Mouse (Mus musculus) embryonic facial prominence, embryonic 14.5 days (tissue): Measurements from ENCODE around the gene Chst13. TPM values are rescaled to one million over a fixed set of nuclear protein-coding genes. Genes with fewer than 3 reads are reported as not detected.

Source experiments
- ATAC-seq: fragments of 200-750 bp; cut with Nextera tagmentation; 2 replicates; pipeline ENCODE4 v1.8.0; 2017; ENCODE audit warnings: low read depth, moderate number of reproducible peaks, moderate TSS enrichment
- DNase-seq: peaks from one replicate; pipeline ENCODE4 v3.0.0-alpha.2; 2015; ENCODE audit warnings: low spot score
- H3K27ac ChIP-seq: fragments of 300-500 bp; sonication (generic); replicated peaks from 2 replicates; pipeline ENCODE4 v1.5.1; 2014; ENCODE audit warnings: low read depth, mild to moderate bottlenecking, low read length, moderate library complexity
- H3K27me3 ChIP-seq: fragments of 300-500 bp; sonication (generic); replicated peaks from 2 replicates; pipeline ENCODE4 v1.6.1; 2014; ENCODE audit warnings: low read length; ENCODE audit not compliant: control insufficient read depth, insufficient read depth
- H3K36me3 ChIP-seq: fragments of 300-500 bp; sonication (generic); 2 replicates; pipeline ENCODE4 v1.6.1; 2014; ENCODE audit warnings: low read length, mixed read lengths; ENCODE audit not compliant: control insufficient read depth, insufficient read depth
- H3K4me1 ChIP-seq: fragments of 300-500 bp; sonication (generic); 2 replicates; pipeline ENCODE4 v1.6.1; 2014; ENCODE audit warnings: antibody characterized with exemption, low read length; ENCODE audit not compliant: control insufficient read depth, insufficient read depth
- H3K4me2 ChIP-seq: fragments of 300-500 bp; sonication (generic); 2 replicates; pipeline ENCODE4 v1.6.1; 2014; ENCODE audit warnings: low read depth, mild to moderate bottlenecking, low read length, moderate library complexity, mixed read lengths
- H3K4me3 ChIP-seq: fragments of 300-500 bp; sonication (generic); 2 replicates; pipeline ENCODE4 v1.5.1; 2014; ENCODE audit warnings: low read depth, mild to moderate bottlenecking, low read length
- H3K9ac ChIP-seq: fragments of 300-500 bp; sonication (generic); 2 replicates; pipeline ENCODE4 v1.6.1; 2014; ENCODE audit warnings: low read depth, mild to moderate bottlenecking, low read length, moderate library complexity, mixed read lengths
- H3K9me3 ChIP-seq: fragments of 300-500 bp; sonication (generic); 2 replicates; pipeline ENCODE4 v1.6.1; 2016; ENCODE audit warnings: low read length; ENCODE audit not compliant: control insufficient read depth
- WGBS: fragments of 180-500 bp; shearing (Covaris S2); extraction: QIAGEN DNeasy Blood & Tissue Kit; methylation state at CpG from one replicate; pipeline ENCODE4 v1.1.7; 2014; 5-methylcytosine and 5-hydroxymethylcytosine counted together
- polyA plus RNA-seq: library from polyadenylated mRNA; unstranded; fragments of >200 nt; fragmentation: Nextera tagmentation; extraction: Ambion mirVana; gene quantifications from 2 replicates; pipeline ENCODE4 v1.2.1, GENCODE M21; 2014

Gene Chst13
- polyA plus RNA-seq, 1 experiment from 2014 or later, result 6.4 TPM

GRCm38 (mm10) chr6:90324463-90324862, 522 bp downstream of the Chst13 start:
- Histone ChIP-seq H3K27me3 (peaks cover 8% of the 10 kb centered on the region), H3K36me3 (no peaks in the 10 kb centered on the region), H3K9ac (no peak overlapping the region), H3K4me2 (peak overlapping the region; percentile 46), H3K27ac (no peak overlapping the region), H3K4me1 (no peaks in the 10 kb centered on the region), H3K4me3 (no peak overlapping the region), H3K9me3 (no peaks in the 10 kb centered on the region)
- DNase-seq (no peak), ATAC-seq (no peak)
- 62% methylated on average over 3 of the region's 3 CpGs for WGBS

DNA sequence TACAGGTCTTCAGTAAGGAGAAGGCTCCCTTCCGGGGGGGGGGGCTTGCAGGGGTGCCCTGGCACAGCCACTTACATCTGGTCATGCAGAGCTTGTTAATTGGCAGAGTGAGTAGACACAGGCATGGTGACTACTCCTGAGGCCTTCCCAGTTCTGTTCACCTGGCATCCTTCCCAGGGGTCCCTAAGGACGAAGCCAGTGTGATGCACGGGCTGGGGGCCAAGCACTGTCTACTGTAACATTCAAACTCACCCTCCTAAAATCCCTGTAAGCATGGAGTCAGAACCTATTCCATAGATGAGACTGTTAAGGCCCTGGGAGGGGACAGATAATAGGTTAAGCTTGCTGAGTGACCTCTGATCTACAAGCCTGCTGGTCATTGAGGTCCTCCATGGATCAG, 959 bp downstream of the Chst13 start:
- Histone ChIP-seq H3K9me3 (no peaks in the 10 kb centered on the region), H3K4me2 (no peak overlapping the region), H3K27me3 (peaks cover 8% of the 10 kb centered on the region), H3K9ac (no peak overlapping the region), H3K36me3 (no peaks in the 10 kb centered on the region), H3K4me3 (no peak overlapping the region), H3K27ac (no peak overlapping the region), H3K4me1 (no peaks in the 10 kb centered on the region)
- WGBS, result 74% methylated on average over 3 of the region's 3 CpGs
- DNase-seq, result no peak
- ATAC-seq, result no peak

DNA sequence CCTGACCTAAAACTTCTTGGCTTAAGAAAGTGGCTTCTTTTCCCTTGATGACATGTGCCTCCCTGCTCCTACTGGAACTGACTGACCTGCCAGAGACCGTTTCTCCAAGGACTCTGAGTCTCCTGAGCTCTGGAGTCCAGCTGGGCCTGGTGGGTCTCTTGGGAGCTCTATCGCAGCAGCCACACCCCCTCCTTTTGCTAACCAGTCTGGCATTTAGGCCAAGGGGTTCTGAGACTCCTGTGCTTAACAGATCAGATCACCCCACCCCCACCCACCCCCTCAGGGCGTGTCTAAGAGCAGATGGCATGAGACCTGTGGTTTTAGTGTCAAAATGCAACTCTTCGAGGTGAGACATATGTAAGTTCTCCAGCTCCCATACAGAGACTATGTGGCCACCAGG, 3.2 kb downstream of the Chst13 start:
- no peak overlapping the region for H3K27ac ChIP-seq
- H3K4me3 ChIP-seq, result no peak overlapping the region
- H3K27me3 ChIP-seq, result peaks cover 8% of the 10 kb centered on the region
- ATAC-seq (no peak), DNase-seq (no peak)
- H3K9me3 ChIP-seq, result no peaks in the 10 kb centered on the region
- H3K36me3 ChIP-seq, result no peaks in the 10 kb centered on the region
- H3K4me1 ChIP-seq, result no peaks in the 10 kb centered on the region
- no peak overlapping the region for H3K4me2 ChIP-seq
- WGBS, result 27% methylated on average over 4 of the region's 4 CpGs
- H3K9ac ChIP-seq, result no peak overlapping the region

GRCm38 (mm10) chr6:90320429-90320828, 4.6 kb downstream of the Chst13 start:
- no peak for DNase-seq
- Histone ChIP-seq H3K9ac (no peak overlapping the region), H3K4me1 (no peaks in the 10 kb centered on the region), H3K27ac (no peak overlapping the region), H3K4me3 (no peak overlapping the region), H3K4me2 (no peak overlapping the region), H3K36me3 (no peaks in the 10 kb centered on the region), H3K9me3 (no peaks in the 10 kb centered on the region), H3K27me3 (peaks cover 8% of the 10 kb centered on the region)
- WGBS, result 85% methylated on average over 5 of the region's 5 CpGs
- no peak for ATAC-seq

- WGBS, result 73% methylated on average over 7 of the region's 7 CpGs
- no peak overlapping the region for H3K27ac ChIP-seq
Measured at GRCm38 (mm10) chr6:90319475-90320191, 5.4 kb downstream of the Chst13 start.

DNA sequence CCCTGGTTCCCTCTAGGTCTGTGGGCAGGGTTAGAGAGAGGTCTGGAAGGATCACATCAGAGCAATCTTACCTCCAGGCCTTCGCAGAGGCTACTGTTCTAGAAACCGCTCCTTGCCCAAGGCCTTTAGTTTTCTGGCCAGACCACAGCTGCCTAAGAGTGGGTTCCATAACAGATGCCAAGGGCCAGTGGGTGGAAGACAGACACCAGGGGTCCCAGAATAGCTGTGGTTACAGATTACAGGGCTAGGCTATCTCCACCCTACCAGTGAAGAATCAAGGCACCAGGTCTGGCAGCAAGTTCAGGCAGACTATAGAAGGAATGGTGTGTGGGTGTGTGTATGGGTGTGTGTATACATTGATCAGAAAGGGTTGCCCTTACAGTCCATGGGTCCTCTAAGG, 6.0 kb downstream of the Chst13 start:
- Histone ChIP-seq H3K27ac (no peak overlapping the region), H3K9me3 (no peaks in the 10 kb centered on the region), H3K4me2 (no peak overlapping the region), H3K4me3 (no peak overlapping the region), H3K36me3 (no peaks in the 10 kb centered on the region), H3K9ac (no peak overlapping the region), H3K4me1 (no peaks in the 10 kb centered on the region), H3K27me3 (peaks cover 4% of the 10 kb centered on the region; the same call in 1 of the 2 replicates)
- ATAC-seq (peak; percentile 73; the same call in 1 of the 2 replicates), DNase-seq (peak; percentile 23)
- 89% methylated on average over 2 of the region's 2 CpGs for WGBS

More at GRCm38 (mm10) chr6:90319475-90320191, 5.4 kb downstream of the Chst13 start:
- no peak for DNase-seq
- ATAC-seq, result peak; percentile 10; the same call in 1 of the 2 replicates
- Histone ChIP-seq H3K4me3 (no peak overlapping the region), H3K9me3 (no peaks in the 10 kb centered on the region), H3K36me3 (no peaks in the 10 kb centered on the region), H3K4me1 (no peaks in the 10 kb centered on the region), H3K27me3 (peaks cover 4% of the 10 kb centered on the region; the same call in 1 of the 2 replicates), H3K9ac (no peak overlapping the region), H3K4me2 (no peak overlapping the region)

DNA sequence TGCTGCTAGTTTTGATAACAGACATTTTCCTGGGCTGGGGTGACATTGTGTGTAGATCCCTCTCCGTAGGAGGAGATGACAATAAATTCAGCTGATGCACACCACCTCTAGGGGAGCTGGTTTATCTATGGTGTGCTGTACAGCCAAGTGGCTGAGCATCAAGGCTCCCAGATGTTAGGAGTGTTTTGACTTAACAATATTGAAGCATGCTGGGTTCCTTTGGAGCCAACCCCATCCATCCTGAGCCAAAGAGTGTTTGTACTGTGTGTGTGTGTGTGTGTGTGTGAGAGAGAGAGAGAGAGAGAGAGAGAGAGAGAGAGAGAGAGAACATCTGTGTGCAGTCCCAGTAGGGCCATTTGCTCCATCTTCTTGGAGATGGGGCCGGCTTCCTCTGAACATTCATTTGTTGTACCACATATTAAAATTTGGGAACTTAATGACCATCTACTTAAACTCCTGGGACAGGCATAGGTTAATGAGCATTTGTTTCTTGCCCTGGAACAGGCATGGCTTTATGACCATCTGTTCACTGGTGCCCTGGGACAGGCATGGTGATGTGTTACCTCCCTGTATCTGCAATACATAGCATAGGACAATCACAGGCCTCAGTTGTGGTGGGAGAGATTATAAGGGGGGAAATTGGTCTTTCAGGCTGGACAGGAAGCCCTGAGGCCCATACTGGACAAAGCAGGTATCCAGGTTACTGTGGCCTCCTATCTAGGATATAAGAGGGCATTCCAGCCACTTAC, 7.3 kb downstream of the Chst13 start:
- Histone ChIP-seq H3K4me2 (no peak overlapping the region), H3K27me3 (no peaks in the 10 kb centered on the region), H3K9me3 (no peaks in the 10 kb centered on the region), H3K9ac (no peak overlapping the region), H3K4me3 (no peak overlapping the region), H3K36me3 (no peaks in the 10 kb centered on the region), H3K27ac (no peak overlapping the region), H3K4me1 (no peaks in the 10 kb centered on the region)
- WGBS, result 84% methylated on average over 2 of the region's 2 CpGs
- no peak for ATAC-seq
- DNase-seq, result no peak

GRCm38 (mm10) chr6:90315961-90316360, 9.0 kb downstream of the Chst13 start:
- no peaks in the 10 kb centered on the region for H3K27me3 ChIP-seq
- H3K4me2 ChIP-seq, result no peak overlapping the region
- no peaks in the 10 kb centered on the region for H3K36me3 ChIP-seq
- no peak overlapping the region for H3K27ac ChIP-seq
- H3K4me3 ChIP-seq, result no peak overlapping the region
- H3K4me1 ChIP-seq, result no peaks in the 10 kb centered on the region
- H3K9me3 ChIP-seq, result no peaks in the 10 kb centered on the region
- H3K9ac ChIP-seq, result no peak overlapping the region
- 75% methylated on average over 5 of the region's 5 CpGs for WGBS
- no peak for ATAC-seq
- DNase-seq, result peak; percentile 16
